Mouse (Mus musculus) ovary, adult 2 months (tissue): ENCODE measurements around the gene Scrn3. TPM values are rescaled to one million over a fixed set of nuclear protein-coding genes. Genes with fewer than 3 reads are reported as not detected.

Experiments used
- polyA plus RNA-seq: library from polyadenylated mRNA; depleted of rRNA; stranded (reverse); fragments of >200 nt; gene quantifications from 2 replicates; pipeline ENCODE4 v1.2.3, GENCODE M21; 2012; rRNA removed

The Scrn3 gene
- polyA plus RNA-seq: 3.4 and 4.2 TPM in 2 replicates

DNA sequence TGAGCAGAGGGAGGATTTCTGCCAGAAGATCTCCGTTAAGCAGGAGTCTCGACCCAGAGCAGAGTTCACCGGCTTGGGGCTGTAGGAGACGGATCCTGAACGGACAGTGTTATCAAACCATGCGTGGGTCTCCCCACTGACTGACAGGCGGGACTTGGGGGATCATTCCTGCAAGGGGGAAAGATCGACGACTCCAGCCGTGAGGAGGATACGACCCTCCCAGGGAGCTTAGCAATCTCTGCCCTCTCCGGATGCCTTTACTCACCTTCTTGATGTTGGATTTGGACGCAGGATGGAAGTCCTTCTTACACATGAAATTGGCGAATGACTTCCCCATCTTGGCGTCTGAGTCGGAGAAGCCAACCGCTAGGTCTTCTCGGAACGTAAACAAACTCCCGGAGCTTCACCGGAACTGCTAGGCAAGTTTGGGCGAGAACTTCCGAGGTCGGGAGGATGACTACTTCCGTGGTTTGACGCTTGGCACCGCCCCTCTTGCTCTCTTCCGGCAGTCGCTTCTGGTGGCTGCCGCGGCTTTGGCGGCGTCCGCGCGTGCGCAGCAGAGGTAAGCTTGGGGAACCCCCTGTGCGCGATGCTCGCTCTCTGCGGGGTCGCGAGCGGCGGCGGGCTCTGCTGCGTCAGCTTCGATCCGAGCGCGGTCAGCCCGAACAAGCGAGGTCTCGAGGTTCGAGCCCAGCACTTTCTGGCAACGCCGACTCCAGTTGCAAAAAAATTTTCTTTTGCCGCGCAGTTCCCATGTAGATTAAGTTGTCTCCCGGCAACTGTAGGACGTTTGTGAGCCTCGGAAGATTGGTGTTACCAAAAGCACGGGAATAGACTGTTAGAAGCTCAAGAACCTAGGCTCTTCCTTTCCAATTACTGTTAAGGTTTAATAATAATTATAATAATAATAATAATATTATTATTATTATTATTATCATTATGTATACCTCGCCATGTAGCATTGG is at the start of gene Scrn3, which contains the start of gene Cir1:
Scrn3 (plus strand) TSS at position 450 of the 965 bp plus-strand sequence.
Cir1 (minus strand) TSS at position 550 of the 965 bp plus-strand sequence.

GRCm38 (mm10) chr2:73271459-73272161 is 40.8 kb upstream of the Scrn3 start, which contains the start of gene Sp9:
Gene Sp9 (plus strand): TSS chr2:73271925.

DNA sequence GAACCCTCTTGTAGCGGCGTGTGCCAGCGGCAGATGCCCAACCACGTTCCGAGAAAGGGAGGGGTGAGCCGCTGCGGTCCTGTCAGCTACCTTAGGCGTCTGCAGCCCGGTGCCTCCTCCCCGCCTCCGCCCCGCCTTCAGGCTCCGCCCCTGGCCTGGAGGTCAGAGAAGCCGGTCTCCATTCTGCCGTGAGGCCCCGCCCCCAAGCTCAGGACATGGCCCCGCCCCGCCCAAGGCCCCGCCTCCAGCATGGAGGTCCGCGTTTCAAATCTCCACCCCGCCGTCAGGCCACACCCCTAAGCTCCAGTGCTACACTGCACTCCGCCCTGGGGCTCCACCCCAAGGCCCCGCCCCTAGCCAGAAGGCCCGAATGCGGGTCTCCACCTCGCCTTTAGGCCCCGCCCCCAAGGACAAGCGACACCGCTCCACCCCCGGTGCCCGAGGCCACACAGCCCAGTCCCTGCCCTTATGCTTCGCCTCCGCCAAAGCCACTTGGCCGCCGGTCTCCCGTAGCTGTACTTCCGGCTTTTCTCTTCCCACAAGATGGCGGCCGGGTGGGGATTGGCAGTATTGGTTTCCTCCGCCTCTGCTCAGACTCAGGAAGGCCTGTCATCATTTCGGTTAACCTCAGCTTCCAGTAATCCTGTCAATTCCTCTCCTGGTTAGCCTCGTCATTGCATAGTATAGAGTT is 74.1 kb downstream of the Scrn3 start, which contains the start of gene Gpr155:
Gpr155 (minus strand) TSS at position 217 of the 691 bp plus-strand sequence.

Other genes starting within 250 kb of the Scrn3 start
- 1.9 and 3.9 TPM in 2 replicates for gene Ola1, start 93.7 kb upstream of the Scrn3 start, polyA plus RNA-seq
- gene Sp9, start 40.7 kb upstream of the Scrn3 start, polyA plus RNA-seq: not detected in 2 replicates
- 0.84 and 1.4 TPM in 2 replicates for gene Cir1, start 100 bp downstream of the Scrn3 start, polyA plus RNA-seq
- 5.3 and 5.4 TPM in 2 replicates for gene Gpr155, start 74.0 kb downstream of the Scrn3 start, polyA plus RNA-seq
- 7.7 and 8.8 TPM in 2 replicates for gene Wipf1, start 217.1 kb downstream of the Scrn3 start, polyA plus RNA-seq